Mouse (Mus musculus): Measurements from ENCODE around the gene Elmo3.

The Elmo3 gene

DNA sequence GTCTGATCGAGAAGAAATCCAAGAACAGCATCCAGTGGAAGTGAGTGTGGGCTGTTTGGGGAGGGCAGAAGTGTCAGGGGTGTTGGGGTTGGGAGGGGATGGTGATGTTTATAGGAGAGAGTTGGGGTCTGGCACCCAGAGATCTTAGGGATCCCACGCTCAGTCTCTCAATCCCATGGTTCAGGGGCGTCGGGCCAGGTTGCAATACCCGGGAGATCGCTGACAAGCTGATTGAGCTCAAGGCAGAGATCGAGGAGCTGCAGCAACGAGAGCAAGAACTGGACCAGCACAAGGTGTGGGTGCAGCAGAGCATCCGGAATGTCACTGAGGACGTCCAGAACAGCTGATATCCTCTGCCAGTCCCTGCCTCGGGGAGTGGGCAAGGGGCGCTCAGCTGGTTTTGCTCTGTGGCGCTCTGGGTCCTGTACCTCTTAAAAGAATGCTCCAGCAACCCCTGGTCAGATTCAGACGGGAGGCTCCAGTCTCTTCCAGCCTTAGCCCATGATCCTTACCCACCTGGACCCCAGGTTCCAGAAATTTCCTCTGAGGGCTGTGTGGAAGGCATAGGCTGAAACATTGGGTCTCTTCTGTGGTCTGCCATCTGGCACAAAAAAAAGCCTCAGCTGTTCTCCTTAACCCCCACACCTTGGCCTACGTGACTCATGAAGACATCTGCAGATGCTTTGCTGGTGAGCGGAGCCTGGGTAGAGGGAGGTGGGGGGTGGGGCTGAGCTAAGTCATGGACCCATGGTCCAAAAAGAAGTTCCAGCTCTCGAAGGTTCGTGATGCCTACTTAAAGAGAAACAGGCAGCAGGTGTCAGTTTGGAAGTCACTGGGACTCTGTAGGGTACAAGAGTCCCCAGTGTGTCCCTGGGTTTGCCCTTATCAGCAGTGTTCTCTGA lies 6.8 kb upstream of the Elmo3 start:
- no peak for DNase-seq (ENCODE audit: low spot score)

DNA sequence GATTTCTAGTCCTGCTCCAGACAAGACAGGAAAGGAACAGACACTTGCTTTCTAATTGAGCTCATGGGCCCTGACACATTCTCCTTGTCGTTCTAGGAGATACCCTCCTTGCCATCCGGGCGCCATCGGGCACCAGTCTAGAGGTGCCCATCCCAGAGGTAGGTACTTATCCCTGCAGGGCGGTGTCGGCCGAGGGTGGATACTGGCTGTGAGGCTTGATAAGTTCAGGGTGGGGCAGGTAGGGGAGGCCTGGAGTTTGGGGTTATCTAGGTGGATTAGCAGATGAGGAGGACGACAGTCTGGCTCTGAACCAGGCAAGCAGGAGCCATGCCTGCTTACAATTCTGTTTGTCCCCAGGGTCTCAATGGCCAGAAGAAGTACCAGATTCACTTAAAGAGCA lies 5.4 kb upstream of the Elmo3 start:
- no peak for DNase-seq (ENCODE audit: low spot score)

DNA sequence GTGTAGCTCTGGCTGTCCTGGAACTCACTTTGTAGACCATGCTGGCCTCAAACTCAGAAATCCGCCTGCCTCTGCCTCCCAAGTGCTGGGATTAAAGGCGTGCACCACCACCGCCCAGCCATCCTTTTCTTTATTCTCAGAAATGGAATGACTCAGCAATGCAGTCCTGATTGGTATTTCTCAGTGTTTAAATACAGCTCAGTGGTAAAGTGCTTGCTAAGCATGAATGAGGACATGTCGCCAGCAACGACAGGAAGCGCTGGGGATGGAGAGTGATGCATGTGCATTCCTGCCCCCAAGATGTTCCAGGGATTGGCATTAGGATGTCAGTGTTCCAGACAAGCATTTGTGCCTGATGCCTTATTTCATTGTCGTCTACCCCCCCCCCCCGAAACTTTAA lies 2.0 kb upstream of the Elmo3 start:
- no peak for DNase-seq (ENCODE audit: low spot score)

DNA sequence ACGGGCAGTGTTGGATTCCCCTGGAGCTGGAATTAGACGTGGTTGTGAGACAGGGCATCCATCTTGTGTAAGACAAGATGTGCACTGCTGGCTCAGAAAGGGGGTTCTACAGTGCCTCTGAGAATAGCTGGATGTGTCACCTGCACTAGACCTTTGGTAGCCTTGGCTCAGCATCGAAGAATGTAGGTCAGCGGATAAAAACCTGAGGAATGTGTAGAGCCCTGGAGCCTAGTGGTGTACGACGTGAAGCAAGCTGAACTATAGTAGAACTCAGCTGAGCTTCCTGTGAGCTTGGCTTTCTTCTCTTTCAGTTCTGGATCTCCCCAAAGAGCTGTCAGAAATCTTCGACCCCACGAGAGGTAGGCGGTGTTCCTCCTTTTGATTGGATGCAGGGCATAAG lies 1.5 kb upstream of the Elmo3 start:
- DNase-seq (ENCODE audit: low spot score): no peak

DNA sequence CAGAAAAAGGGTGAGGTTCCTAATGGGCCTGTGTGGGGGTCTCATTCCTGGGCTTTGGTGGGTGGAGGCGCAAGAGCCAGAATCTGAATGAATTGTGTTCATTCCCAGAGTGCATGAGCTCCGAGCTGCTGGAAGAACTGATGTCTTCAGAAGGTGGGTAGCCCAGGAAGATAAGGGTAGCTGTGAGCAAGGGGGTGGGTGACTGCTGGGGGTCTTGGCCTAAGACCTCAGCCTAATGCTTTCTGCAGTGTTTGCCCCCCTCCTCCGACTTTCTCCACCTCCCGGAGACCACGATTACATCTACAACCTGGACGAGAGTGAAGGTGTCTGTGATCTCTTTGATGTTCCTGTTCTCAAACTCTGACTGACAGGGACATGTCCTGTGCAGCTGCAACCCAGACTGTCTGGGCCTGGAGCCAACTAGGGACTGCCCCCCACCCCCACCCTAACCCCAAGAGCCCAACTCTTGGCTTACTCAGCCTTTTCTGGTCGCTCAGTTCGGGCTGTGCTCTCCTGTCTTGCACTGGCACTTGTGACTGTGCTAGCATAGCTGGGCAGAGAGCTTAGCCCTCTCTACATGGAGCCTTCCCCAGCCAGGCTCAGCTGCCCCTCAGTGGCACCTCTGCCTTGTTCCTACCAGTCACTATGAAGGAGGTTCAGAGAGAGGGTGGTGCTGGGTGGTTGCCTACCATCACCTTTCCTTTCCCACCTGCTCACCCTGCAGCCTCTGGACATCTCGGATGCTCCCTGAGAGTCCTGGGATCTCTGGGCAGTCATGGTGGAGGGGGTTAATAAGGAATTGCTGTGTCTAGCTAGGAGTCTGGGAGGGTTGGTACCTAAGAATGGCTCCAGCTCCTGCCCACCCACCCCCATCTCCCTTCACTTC lies 833 bp upstream of the Elmo3 start:
- DNase-seq (ENCODE audit: low spot score): no peak

DNA sequence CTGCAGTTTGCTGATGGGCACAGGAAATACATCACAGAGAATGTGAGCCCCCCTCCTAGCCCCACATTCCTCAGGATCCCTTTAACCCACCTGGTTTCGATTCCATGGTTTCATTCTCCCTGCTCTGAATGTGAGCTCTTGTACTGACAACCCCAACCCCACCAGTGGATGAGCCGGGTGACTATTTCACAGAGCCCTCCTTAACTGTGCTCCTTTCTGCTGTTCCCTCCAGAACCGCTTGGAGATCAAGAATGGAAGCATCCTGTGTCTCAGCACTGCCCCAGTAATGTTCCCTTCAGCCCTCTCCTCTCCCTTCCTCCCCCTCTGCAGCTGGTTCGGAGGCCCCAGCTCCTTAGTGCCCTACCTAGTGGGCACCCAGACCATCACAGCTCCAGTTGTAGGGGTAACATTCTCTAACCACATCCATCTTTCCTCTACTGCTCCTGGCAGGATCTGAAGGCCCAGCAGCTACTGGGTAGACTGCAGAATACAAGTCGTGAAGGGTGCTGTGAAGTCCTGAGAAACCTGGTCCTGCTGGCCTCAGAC lies 818 bp downstream of the Elmo3 start:
- no peak for DNase-seq (ENCODE audit: low spot score)

DNA sequence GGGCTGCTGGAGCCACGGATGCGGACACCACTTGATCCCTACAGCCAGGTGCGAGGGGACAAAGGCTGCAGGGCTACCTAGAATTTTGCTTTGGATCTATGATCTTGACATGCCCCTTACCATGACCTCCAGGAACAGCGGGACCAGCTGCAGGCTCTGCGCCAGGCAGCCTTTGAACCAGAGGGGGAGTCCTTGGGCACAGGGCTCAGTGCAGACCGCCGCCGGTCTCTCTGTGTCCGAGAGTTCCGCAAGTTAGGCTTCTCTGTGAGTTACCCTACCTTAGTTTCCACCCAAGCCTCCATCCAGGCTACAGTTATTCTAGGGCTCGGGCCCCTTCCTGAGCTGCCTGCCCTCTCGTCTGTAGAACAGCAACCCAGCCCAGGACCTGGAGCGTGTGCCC lies 2.3 kb downstream of the Elmo3 start:
- DNase-seq (ENCODE audit: low spot score): no peak

DNA sequence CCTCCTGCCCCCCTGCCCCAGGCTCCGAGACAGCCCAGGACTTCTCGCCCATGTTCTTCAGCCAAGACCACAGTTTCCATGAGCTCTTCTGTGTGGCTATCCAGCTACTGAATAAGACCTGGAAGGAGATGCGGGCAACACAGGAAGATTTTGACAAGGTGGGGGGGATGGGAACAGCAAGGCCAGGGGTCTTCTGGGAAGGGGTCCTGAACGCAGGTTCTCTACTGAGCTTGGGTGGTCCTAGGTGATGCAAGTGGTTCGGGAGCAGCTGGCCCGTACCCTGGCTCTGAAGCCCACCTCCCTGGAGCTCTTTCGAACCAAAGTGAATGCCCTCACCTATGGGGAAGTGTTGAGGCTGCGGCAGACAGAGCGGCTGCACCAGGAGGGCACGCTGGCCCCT lies 3.0 kb downstream of the Elmo3 start:
- DNase-seq (ENCODE audit: low spot score): no peak

DNA sequence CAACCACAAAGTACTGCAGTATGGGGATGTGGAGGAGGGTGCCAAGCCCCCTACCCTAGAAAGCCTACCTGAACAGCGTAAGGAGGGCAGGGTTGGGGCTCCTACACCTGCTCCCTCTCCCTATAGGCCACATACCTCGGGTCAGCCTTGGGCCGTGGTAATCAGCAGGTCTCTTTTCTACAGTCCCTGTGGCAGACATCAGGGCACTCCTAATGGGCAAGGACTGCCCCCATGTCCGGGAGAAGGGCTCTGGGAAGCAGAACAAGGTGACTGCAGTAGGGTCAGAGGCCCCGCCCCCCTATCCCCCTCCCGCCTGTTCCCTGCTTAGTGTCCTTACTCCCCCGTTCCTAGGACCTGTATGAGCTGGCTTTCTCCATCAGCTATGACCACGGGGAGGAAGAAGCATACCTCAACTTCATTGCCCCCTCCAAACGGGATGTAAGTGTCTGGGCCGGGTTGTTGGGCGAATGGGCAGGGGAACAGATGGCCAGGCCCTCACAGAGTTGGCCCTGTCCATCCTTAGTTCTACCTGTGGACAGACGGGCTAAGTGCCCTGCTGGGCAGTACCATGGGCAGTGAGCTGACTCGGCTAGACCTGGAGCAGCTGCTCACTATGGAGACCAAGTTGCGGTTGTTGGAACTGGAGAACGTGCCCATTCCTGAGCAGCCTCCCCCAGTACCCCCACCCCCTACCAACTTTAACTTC lies 3.9 kb downstream of the Elmo3 start:
- DNase-seq (ENCODE audit: low spot score): no peak

DNA sequence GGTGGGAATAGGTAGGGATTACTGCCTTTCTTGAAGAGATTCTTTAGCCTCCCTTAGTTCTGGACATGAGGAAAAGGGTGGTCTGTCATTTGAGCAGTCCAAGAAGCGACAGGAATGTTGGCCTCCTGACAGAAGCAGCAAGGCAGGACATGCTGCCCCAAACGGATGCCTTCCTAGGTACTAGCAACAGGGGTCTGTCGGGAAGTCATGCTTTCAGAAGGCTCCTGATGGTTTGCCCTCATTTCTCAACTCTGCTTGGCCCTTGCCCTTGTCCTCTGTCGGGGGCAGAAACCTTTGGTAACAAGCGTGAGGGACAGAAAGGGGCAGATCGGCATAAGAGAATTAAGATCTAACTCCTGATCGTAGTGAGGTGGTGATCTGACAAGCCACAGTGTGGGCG lies 4.7 kb downstream of the Elmo3 start:
- DNase-seq (ENCODE audit: low spot score): no peak

DNA sequence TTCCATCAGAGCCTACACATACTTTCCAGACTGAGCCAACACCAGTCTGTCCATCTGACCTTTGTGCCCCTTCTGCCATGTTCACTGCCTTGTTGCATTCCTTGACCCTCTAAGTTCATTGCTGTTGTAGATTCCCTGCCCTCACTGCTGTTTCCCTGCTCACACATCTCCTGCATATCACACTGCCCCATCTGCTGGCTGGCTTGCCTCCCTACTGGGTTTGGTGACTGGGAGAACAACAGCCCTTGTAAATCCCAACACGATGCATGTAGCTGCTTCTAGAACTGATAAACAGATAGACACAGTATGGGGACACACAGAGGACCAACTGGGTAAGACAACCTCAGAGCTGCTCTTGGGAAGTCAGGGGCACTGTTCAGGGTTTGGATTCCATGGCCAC lies 6.3 kb downstream of the Elmo3 start:
- DNase-seq (ENCODE audit: low spot score): no peak

DNA sequence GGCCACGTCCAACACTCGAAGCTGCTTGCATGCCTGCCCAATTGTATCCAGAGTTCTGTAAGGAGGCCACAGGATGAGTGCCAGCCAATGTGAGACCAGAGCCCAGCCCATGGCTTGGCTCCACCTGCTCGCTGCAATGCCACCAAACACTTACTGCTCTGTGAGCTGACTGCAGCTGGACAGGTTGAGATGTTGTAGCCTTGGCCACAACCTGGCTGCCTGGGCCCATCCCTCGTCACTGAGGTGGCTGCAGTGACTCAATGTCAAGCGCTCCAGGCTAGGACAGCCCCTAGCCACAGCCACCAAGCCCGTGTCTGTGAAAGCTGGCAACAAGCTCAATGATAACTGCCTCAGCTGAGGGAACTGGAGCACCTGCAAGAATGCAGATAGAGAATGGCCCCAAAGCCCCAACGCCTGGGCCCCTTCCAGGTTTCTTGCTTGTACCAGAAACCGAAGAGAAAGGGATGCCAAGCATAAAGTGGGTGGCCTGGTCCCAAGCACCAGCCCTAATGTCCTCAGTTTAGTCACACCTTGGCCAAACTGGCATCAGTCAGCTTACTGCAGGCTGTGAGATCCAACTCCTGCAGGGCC lies 7.6 kb downstream of the Elmo3 start:
- DNase-seq (ENCODE audit: low spot score): no peak

DNA sequence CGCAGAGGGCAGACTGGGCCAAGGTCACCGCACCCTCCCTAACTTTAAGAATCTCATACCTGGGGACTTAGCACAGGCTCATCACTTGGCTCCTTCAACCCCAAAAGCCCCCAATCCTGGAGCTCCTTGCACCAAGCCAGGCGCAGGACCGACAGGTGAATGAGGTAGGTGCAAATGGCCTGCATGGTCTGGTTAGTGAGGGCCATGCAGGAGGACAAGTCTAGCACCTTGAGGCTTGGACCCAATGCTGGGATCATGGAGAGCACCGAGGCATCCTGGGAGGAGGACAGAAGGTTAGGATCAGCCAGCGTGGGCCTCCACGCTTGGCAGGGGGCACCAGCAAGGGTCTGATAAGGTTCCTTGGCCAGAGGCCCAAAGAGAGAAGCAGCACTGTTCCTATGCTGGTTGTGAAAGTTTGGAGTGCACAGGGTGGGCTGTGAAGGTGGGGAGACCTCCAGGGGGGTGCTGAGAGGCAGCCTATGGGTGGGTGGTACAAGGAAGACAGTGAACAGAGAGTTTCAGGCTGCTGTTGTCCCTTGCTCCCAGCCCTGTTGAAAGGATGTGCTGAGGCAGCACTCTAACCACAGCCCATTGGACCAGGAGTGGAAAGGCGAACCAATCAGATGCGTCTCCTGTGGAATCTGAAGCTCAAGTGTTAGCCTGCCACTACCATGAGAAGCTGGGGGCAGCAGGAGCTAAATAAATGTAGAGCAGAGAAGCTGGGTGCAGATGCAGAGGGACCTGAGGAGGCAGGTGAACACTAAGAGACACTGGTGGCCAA lies 8.4 kb downstream of the Elmo3 start:
- no peak for DNase-seq (ENCODE audit: low spot score)

DNA sequence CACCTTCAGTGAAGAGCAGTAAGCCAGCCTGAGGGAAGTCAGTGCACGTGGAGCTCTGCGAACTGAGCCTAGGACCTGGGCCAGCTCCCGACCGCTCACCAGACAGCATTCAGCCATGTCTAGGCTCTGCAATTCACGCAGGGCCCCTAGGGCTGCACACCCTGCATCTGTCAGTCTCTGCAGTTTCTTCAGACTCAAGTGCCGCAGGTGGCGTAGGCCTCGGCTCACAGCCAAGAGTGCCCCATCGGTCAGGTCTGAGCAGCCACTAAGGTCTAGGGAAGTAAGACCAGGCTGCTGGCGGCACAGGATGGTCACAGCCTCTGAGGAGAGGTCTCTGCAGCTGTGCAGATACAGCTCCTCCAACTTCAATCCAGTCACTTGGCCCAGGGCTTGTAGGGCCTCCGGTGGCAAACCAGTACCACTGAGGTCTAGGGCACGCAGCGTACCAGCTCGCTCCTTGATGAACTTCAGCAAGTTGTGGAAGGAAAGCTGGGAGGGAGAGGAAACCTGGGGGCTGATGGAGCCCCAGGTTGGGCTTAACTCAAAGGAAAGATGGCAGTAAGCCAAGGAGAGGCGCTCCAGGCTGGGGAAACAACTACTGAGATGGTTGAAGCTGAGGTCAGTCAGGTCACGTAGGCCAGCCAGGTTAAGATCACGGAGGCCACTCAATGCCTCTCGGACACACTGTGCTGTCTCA lies 9.8 kb downstream of the Elmo3 start:
- no peak for DNase-seq (ENCODE audit: low spot score)

DNA sequence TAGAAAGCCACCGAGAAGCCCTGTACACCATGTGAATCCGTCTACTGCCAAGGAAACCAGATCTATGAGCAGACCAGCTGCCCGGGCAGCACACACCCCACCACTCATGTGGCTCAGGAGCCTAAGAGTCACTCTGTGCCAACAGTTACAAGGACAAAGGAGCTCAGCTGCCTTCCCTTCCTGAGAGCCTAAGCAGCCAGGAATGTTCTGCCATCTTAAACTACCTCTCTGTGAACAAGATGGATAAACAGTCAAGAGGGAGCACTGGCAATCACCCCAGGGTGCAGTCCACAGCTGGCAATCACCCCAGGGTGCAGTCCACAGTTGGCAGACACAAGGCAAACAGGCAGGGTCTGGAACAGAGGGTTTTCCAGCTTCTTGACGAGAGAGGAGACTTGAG lies 12.5 kb downstream of the Elmo3 start:
- peak; percentile 86 for DNase-seq (ENCODE audit: low spot score)

DNA sequence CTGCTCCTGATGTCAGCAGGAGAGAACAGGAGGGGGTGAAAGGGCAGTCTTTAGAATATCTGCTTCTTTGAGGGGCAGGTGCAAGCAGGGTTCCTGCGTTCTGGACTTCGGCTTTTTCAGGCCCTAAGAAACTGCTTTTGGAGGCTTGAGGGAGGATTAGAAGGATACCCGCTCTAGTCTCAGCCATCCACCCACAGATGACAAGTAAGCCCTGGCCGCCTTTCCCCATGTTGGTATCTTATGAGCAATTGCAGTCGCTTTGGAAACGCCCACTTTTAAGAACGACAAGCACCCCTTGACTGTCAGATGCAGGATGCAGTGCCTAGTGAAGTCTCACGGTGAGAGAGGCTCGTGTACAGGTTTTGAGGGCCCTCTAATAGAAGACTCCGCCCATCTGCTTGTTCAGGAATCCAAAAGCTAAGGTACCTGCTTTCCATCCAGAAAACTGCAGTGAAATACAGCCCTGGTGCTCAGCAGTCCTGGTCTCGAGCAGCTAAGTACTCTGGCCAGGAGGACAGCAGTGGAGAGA lies 13.3 kb downstream of the Elmo3 start:
- peak; percentile 71 for DNase-seq (ENCODE audit: low spot score)

DNA sequence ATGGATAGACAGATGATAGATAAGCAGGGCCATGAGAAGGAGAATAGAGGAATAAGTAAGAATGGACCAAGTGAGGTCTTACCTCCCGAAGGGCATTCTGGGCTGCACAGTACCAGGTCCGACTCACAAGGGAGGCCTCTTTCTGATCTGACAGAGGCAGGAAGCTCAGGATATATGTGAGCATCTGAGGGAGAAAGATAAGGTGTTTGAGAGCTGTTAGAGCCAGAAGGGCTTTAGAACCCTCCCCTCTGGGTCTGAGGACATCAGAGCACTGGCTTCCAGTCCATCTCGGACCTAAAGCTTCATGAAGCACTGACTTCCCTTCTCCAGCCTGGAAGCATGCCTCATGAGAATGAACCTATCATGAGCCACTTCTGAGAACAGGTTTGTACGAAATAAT lies 17.8 kb downstream of the Elmo3 start:
- no peak for DNase-seq (ENCODE audit: low spot score)

DNA sequence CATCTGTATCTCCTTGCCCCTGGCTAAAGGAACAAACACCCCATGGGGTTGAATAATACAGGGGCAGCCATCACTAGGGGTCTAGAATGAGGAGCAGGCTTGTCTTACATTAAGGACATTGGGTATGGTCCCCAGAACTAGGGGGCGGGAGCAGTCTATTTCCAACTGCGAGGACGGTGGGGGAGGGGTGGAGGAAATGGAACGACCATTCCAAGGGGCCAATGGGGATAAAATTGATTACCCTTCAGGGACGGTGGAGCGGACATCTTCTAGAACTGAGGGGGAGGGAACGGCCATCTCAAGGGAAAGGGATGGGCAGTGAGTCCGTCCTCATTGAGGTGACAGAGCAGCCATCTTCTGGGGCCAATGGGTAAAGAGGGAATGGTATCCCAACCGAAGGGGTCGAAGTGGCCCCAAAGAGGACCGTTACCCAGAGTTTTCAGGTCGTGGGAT lies 20.3 kb downstream of the Elmo3 start:
- DNase-seq (ENCODE audit: low spot score): no peak

DNA sequence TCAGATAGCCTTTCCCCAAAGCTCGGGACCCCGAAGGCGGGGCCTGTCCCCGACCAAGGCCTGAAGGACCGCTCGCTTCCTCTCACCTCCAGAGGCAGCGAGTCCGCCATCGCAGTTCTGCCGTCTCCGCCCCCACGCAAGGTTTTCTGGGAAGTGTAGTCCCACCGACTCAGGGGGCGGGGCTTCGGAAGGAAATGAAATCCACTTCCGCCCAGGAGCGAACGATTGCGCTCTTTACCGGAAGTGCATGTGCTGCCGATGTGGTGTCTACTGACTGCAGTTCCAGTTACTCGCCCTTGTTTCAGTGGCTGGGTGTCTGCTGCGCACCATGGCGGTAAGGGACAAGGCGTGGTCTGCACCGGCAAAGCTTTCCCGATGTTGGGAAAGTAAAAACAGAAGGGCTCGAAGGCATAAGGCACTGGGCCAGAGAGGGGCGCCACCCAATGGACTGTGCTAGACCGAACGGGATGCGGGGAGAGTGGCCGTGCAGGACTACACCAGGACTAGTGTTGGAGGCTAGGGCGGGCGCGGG lies 20.8 kb downstream of the Elmo3 start, which contains the start of the genes Lrrc29 and Tmem208:
Gene Lrrc29, minus strand, starts transcription at position 138 of the 532 bp plus-strand sequence.
Gene Tmem208, plus strand, starts transcription at position 214 of the 532 bp plus-strand sequence.
- peak; percentile 98 for DNase-seq (ENCODE audit: low spot score)

DNA sequence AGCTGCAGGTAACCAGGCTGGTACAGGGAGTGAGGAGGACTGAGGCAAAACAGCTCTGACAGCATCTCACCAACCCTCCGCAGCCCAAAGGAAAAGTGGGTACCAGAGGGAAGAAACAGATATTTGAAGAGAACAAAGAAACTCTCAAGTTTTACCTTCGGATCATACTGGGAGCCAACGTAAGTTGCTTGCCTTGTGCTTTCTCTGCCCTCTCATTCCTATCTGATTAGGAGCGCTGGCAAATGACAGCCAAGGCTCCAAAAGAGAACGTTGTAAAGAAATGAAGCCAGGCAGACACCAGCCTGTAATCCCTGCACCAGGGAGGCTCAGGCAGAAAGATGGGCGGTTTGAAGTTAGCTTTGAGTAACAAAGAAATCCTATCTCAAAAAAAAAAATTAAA lies 21.6 kb downstream of the Elmo3 start:
- DNase-seq (ENCODE audit: low spot score): no peak

Measured in lung, postnatal 25 days (tissue).